Mouse (Mus musculus) macrophage (primary cell): ENCODE data around the gene Prdm16. TPM values are rescaled to one million over a fixed set of nuclear protein-coding genes. Genes with fewer than 3 reads are reported as not detected.

Experiments used
- H3K27ac ChIP-seq: fragments of 350-480 bp; formaldehyde crosslinking; 2 replicates; pipeline ENCODE4 v1.9.0; 2021
- H3K36me3 ChIP-seq: fragments of 350-480 bp; formaldehyde crosslinking; 2 replicates; pipeline ENCODE4 v1.9.0; 2021; ENCODE audit errors: inconsistent target
- H3K4me3 ChIP-seq: fragments of 350-480 bp; formaldehyde crosslinking; 2 replicates; pipeline ENCODE4 v1.9.0; 2021; ENCODE audit errors: inconsistent target
- H3K79me2 ChIP-seq: fragments of 350-480 bp; formaldehyde crosslinking; 2 replicates; pipeline ENCODE4 v1.9.0; 2021; ENCODE audit errors: inconsistent target
- WGBS: methylation state at CpG from one replicate; pipeline ENCODE4 v1.1.7; 2026; ENCODE audit warnings: inconsistent platforms; ENCODE audit not compliant: missing documents; 5-methylcytosine and 5-hydroxymethylcytosine counted together
- polyA plus RNA-seq: library from polyadenylated mRNA; stranded (reverse); fragments of 250-400 nt; gene quantifications from 3 replicates; pipeline ENCODE4 v1.2.4, GENCODE M21; 2018; ENCODE audit warnings: inconsistent platforms

Prdm16 gene
- polyA plus RNA-seq, 1 experiment from 2014 or later: 1.6 TPM

GRCm38 (mm10) chr4:154599977-154600376 lies 36.7 kb downstream of the Prdm16 start:
- Histone ChIP-seq H3K4me3 (no peak overlapping the region), H3K79me2 (no peaks in the 10 kb centered on the region), H3K36me3 (no peaks in the 10 kb centered on the region), H3K27ac (no peak overlapping the region)
- WGBS: 90% methylated on average over 10 of the region's 10 CpGs

GRCm38 (mm10) chr4:154598357-154598756 lies 38.3 kb downstream of the Prdm16 start:
- Histone ChIP-seq H3K36me3 (no peaks in the 10 kb centered on the region), H3K4me3 (no peak overlapping the region), H3K79me2 (no peaks in the 10 kb centered on the region), H3K27ac (no peak overlapping the region)
- 88% methylated on average over 4 of the region's 7 CpGs for WGBS

- Histone ChIP-seq H3K36me3 (no peaks in the 10 kb centered on the region), H3K4me3 (no peak overlapping the region), H3K27ac (no peak overlapping the region), H3K79me2 (no peaks in the 10 kb centered on the region)
- WGBS: 81% methylated on average over 3 of the region's 4 CpGs
Observed at GRCm38 (mm10) chr4:154596805-154597204, 39.9 kb downstream of the Prdm16 start.

- Histone ChIP-seq H3K4me3 (no peak overlapping the region), H3K27ac (no peak overlapping the region), H3K79me2 (no peaks in the 10 kb centered on the region), H3K36me3 (no peaks in the 10 kb centered on the region)
- 94% methylated on average over 21 of the region's 21 CpGs for WGBS
Observed at GRCm38 (mm10) chr4:154594761-154595556, 41.7 kb downstream of the Prdm16 start.

GRCm38 (mm10) chr4:154594116-154594760 lies 42.4 kb downstream of the Prdm16 start:
- 94% methylated on average over 17 of the region's 17 CpGs for WGBS

GRCm38 (mm10) chr4:154592562-154592961 lies 44.1 kb downstream of the Prdm16 start:
- Histone ChIP-seq H3K27ac (no peak overlapping the region), H3K4me3 (no peak overlapping the region), H3K79me2 (no peaks in the 10 kb centered on the region), H3K36me3 (no peaks in the 10 kb centered on the region)
- WGBS: 83% methylated on average over 13 of the region's 13 CpGs

More at GRCm38 (mm10) chr4:154594116-154594760, 42.4 kb downstream of the Prdm16 start:
- H3K27ac ChIP-seq: no peak overlapping the region
- H3K4me3 ChIP-seq: no peak overlapping the region
- no peaks in the 10 kb centered on the region for H3K36me3 ChIP-seq
- no peaks in the 10 kb centered on the region for H3K79me2 ChIP-seq

GRCm38 (mm10) chr4:154590910-154591309 lies 45.8 kb downstream of the Prdm16 start:
- no peaks in the 10 kb centered on the region for H3K36me3 ChIP-seq
- H3K27ac ChIP-seq: no peak overlapping the region
- 93% methylated on average over 10 of the region's 11 CpGs for WGBS
- H3K4me3 ChIP-seq: no peak overlapping the region
- H3K79me2 ChIP-seq: no peaks in the 10 kb centered on the region

- Histone ChIP-seq H3K4me3 (no peak overlapping the region), H3K79me2 (no peaks in the 10 kb centered on the region), H3K36me3 (no peaks in the 10 kb centered on the region), H3K27ac (no peak overlapping the region)
- WGBS: 88% methylated on average over 11 of the region's 11 CpGs
Observed at GRCm38 (mm10) chr4:154586334-154586733, 50.3 kb downstream of the Prdm16 start.

GRCm38 (mm10) chr4:154585779-154586178 lies 50.9 kb downstream of the Prdm16 start:
- no peaks in the 10 kb centered on the region for H3K36me3 ChIP-seq
- no peak overlapping the region for H3K4me3 ChIP-seq
- no peaks in the 10 kb centered on the region for H3K79me2 ChIP-seq
- WGBS: 75% methylated on average over 14 of the region's 14 CpGs
- no peak overlapping the region for H3K27ac ChIP-seq

GRCm38 (mm10) chr4:154583712-154584111 lies 53.0 kb downstream of the Prdm16 start:
- Histone ChIP-seq H3K4me3 (no peak overlapping the region), H3K79me2 (no peaks in the 10 kb centered on the region), H3K27ac (no peak overlapping the region), H3K36me3 (no peaks in the 10 kb centered on the region)
- WGBS: 88% methylated on average over 11 of the region's 13 CpGs

GRCm38 (mm10) chr4:154582607-154583236 lies 54.0 kb downstream of the Prdm16 start:
- Histone ChIP-seq H3K4me3 (no peak overlapping the region), H3K79me2 (no peaks in the 10 kb centered on the region), H3K27ac (no peak overlapping the region), H3K36me3 (no peaks in the 10 kb centered on the region)
- 87% methylated on average over 21 of the region's 21 CpGs for WGBS

GRCm38 (mm10) chr4:154581261-154581886 lies 55.3 kb downstream of the Prdm16 start:
- H3K4me3 ChIP-seq: no peak overlapping the region
- H3K27ac ChIP-seq: no peak overlapping the region
- WGBS: 35% methylated on average over 16 of the region's 16 CpGs
- no peaks in the 10 kb centered on the region for H3K79me2 ChIP-seq
- no peaks in the 10 kb centered on the region for H3K36me3 ChIP-seq

GRCm38 (mm10) chr4:154574208-154574875 lies 62.3 kb downstream of the Prdm16 start:
- Histone ChIP-seq H3K79me2 (no peaks in the 10 kb centered on the region), H3K36me3 (no peaks in the 10 kb centered on the region), H3K4me3 (no peak overlapping the region), H3K27ac (no peak overlapping the region)
- WGBS: 93% methylated on average over 13 of the region's 13 CpGs

GRCm38 (mm10) chr4:154570451-154570881 lies 66.2 kb downstream of the Prdm16 start:
- Histone ChIP-seq H3K79me2 (no peaks in the 10 kb centered on the region), H3K4me3 (no peak overlapping the region), H3K27ac (no peak overlapping the region), H3K36me3 (no peaks in the 10 kb centered on the region)
- 78% methylated on average over 10 of the region's 10 CpGs for WGBS
